Mouse (Mus musculus): ENCODE measurements around the gene Gm1113. TPM values are rescaled to one million over a fixed set of nuclear protein-coding genes. Genes with fewer than 3 reads are reported as not detected.

The Gm1113 gene
- polyA plus RNA-seq, 1 experiment from 2014 or later, result not detected

GRCm38 (mm10) chr9:35523541-35523940 lies 5.5 kb upstream of the Gm1113 start:
- no peak overlapping the region for H3K4me3 ChIP-seq
- no peak overlapping the region for H3K9ac ChIP-seq (replicated peaks)
- H3K4me2 ChIP-seq (replicated peaks), result peak overlapping the region; percentile 25; the same call in 1 of the 2 replicates
- ATAC-seq (ENCODE audit: low FRiP score, low read depth), result peak; percentile 56; the same call in 1 of the 2 replicates
- peaks cover 12% of the 10 kb centered on the region for H3K4me1 ChIP-seq
- no peaks in the 10 kb centered on the region for H3K36me3 ChIP-seq
- no peaks in the 10 kb centered on the region for H3K27me3 ChIP-seq
- H3K9me3 ChIP-seq, result no peaks in the 10 kb centered on the region
- H3K27ac ChIP-seq (replicated peaks), result no peak overlapping the region
- WGBS, result 18% methylated on average over 5 of the region's 5 CpGs

- Histone ChIP-seq H3K36me3 (no peaks in the 10 kb centered on the region), H3K9me3 (no peaks in the 10 kb centered on the region), H3K4me1 (peaks cover 12% of the 10 kb centered on the region), H3K27ac (replicated peaks) (no peak overlapping the region), H3K4me2 (replicated peaks) (no peak overlapping the region), H3K27me3 (no peaks in the 10 kb centered on the region), H3K9ac (replicated peaks) (no peak overlapping the region), H3K4me3 (no peak overlapping the region)
- 54% methylated on average over 1 of the region's 1 CpGs for WGBS
- no peak for ATAC-seq (ENCODE audit: low FRiP score, low read depth)
Measured at GRCm38 (mm10) chr9:35522821-35523515, 4.9 kb upstream of the Gm1113 start.

GRCm38 (mm10) chr9:35522241-35522640 lies 4.2 kb upstream of the Gm1113 start:
- H3K9ac ChIP-seq (replicated peaks), result no peak overlapping the region
- H3K4me2 ChIP-seq (replicated peaks), result no peak overlapping the region
- H3K4me1 ChIP-seq, result peaks cover 12% of the 10 kb centered on the region
- no peak for ATAC-seq (ENCODE audit: low FRiP score, low read depth)
- H3K4me3 ChIP-seq, result no peak overlapping the region
- no peaks in the 10 kb centered on the region for H3K27me3 ChIP-seq
- no peak overlapping the region for H3K27ac ChIP-seq (replicated peaks)
- 83% methylated on average over 2 of the region's 2 CpGs for WGBS
- H3K9me3 ChIP-seq, result no peaks in the 10 kb centered on the region
- no peaks in the 10 kb centered on the region for H3K36me3 ChIP-seq

GRCm38 (mm10) chr9:35520631-35521348 lies 2.7 kb upstream of the Gm1113 start:
- Histone ChIP-seq H3K27ac (replicated peaks) (no peak overlapping the region), H3K4me1 (peaks cover 12% of the 10 kb centered on the region), H3K4me3 (no peak overlapping the region), H3K9me3 (no peaks in the 10 kb centered on the region), H3K4me2 (replicated peaks) (no peak overlapping the region), H3K36me3 (no peaks in the 10 kb centered on the region), H3K9ac (replicated peaks) (no peak overlapping the region), H3K27me3 (no peaks in the 10 kb centered on the region)
- WGBS, result 84% methylated on average over 6 of the region's 6 CpGs
- no peak for ATAC-seq (ENCODE audit: low FRiP score, low read depth)

- Histone ChIP-seq H3K27ac (replicated peaks) (no peak overlapping the region), H3K36me3 (no peaks in the 10 kb centered on the region), H3K4me2 (replicated peaks) (no peak overlapping the region), H3K4me3 (no peak overlapping the region), H3K9ac (replicated peaks) (no peak overlapping the region), H3K4me1 (no peaks in the 10 kb centered on the region), H3K9me3 (no peaks in the 10 kb centered on the region), H3K27me3 (no peaks in the 10 kb centered on the region)
- 91% methylated on average over 16 of the region's 16 CpGs for WGBS
- no peak for ATAC-seq (ENCODE audit: low FRiP score, low read depth)
Measured at GRCm38 (mm10) chr9:35516711-35517110, 1.4 kb downstream of the Gm1113 start.

- 89% methylated on average over 5 of the region's 5 CpGs for WGBS
- no peaks in the 10 kb centered on the region for H3K36me3 ChIP-seq
- H3K27ac ChIP-seq (replicated peaks), result no peak overlapping the region
- no peaks in the 10 kb centered on the region for H3K9me3 ChIP-seq
- H3K9ac ChIP-seq (replicated peaks), result no peak overlapping the region
- no peak overlapping the region for H3K4me2 ChIP-seq (replicated peaks)
- no peak overlapping the region for H3K4me3 ChIP-seq
- no peak for ATAC-seq (ENCODE audit: low FRiP score, low read depth)
- H3K4me1 ChIP-seq, result no peaks in the 10 kb centered on the region
- H3K27me3 ChIP-seq, result no peaks in the 10 kb centered on the region
Measured at GRCm38 (mm10) chr9:35516182-35516581, 1.9 kb downstream of the Gm1113 start.

- H3K27me3 ChIP-seq, result no peaks in the 10 kb centered on the region
- H3K27ac ChIP-seq (replicated peaks), result no peak overlapping the region
- 76% methylated on average over 4 of the region's 4 CpGs for WGBS
- no peak overlapping the region for H3K4me2 ChIP-seq (replicated peaks)
- H3K9ac ChIP-seq (replicated peaks), result no peak overlapping the region
- H3K4me3 ChIP-seq, result no peak overlapping the region
- no peaks in the 10 kb centered on the region for H3K36me3 ChIP-seq
- no peaks in the 10 kb centered on the region for H3K9me3 ChIP-seq
- H3K4me1 ChIP-seq, result no peaks in the 10 kb centered on the region
- no peak for ATAC-seq (ENCODE audit: low FRiP score, low read depth)
Measured at GRCm38 (mm10) chr9:35513900-35514299, 4.2 kb downstream of the Gm1113 start.

GRCm38 (mm10) chr9:35508234-35508633 lies 9.8 kb downstream of the Gm1113 start:
- H3K27me3 ChIP-seq, result no peaks in the 10 kb centered on the region
- no peak overlapping the region for H3K4me3 ChIP-seq
- peaks cover 21% of the 10 kb centered on the region for H3K36me3 ChIP-seq
- WGBS, result 49% methylated on average over 8 of the region's 8 CpGs
- no peak overlapping the region for H3K9ac ChIP-seq (replicated peaks)
- H3K27ac ChIP-seq (replicated peaks), result no peak overlapping the region
- ATAC-seq (ENCODE audit: low FRiP score, low read depth), result no peak
- H3K4me1 ChIP-seq, result no peaks in the 10 kb centered on the region
- no peak overlapping the region for H3K4me2 ChIP-seq (replicated peaks)
- H3K9me3 ChIP-seq, result no peaks in the 10 kb centered on the region

GRCm38 (mm10) chr9:35502361-35503000 lies 15.6 kb downstream of the Gm1113 start:
- ATAC-seq (ENCODE audit: low FRiP score, low read depth), result no peak
- H3K4me3 ChIP-seq, result no peak overlapping the region
- H3K27ac ChIP-seq (replicated peaks), result no peak overlapping the region
- H3K36me3 ChIP-seq, result peaks cover 61% of the 10 kb centered on the region
- H3K9me3 ChIP-seq, result no peaks in the 10 kb centered on the region
- no peaks in the 10 kb centered on the region for H3K27me3 ChIP-seq
- 78% methylated on average over 10 of the region's 10 CpGs for WGBS
- no peak overlapping the region for H3K4me2 ChIP-seq (replicated peaks)
- H3K9ac ChIP-seq (replicated peaks), result no peak overlapping the region
- H3K4me1 ChIP-seq, result no peaks in the 10 kb centered on the region

- H3K9ac ChIP-seq (replicated peaks), result no peak overlapping the region
- WGBS, result 86% methylated on average over 6 of the region's 6 CpGs
- no peak overlapping the region for H3K4me3 ChIP-seq
- H3K4me1 ChIP-seq, result no peaks in the 10 kb centered on the region
- no peaks in the 10 kb centered on the region for H3K27me3 ChIP-seq
- no peaks in the 10 kb centered on the region for H3K9me3 ChIP-seq
- no peak overlapping the region for H3K4me2 ChIP-seq (replicated peaks)
- ATAC-seq (ENCODE audit: low FRiP score, low read depth), result no peak
- peaks cover 73% of the 10 kb centered on the region for H3K36me3 ChIP-seq
- no peak overlapping the region for H3K27ac ChIP-seq (replicated peaks)
Measured at GRCm38 (mm10) chr9:35499946-35500345, 18.1 kb downstream of the Gm1113 start.

GRCm38 (mm10) chr9:35495471-35495870 lies 22.6 kb downstream of the Gm1113 start:
- Histone ChIP-seq H3K4me3 (no peak overlapping the region), H3K27me3 (no peaks in the 10 kb centered on the region), H3K9me3 (no peaks in the 10 kb centered on the region), H3K36me3 (peaks cover 63% of the 10 kb centered on the region), H3K4me1 (0 out of 2 replicates have a peak, but pooled peaks cover 3% of the 10 kb centered on the region), H3K9ac (replicated peaks) (no peak overlapping the region), H3K4me2 (replicated peaks) (no peak overlapping the region), H3K27ac (replicated peaks) (no peak overlapping the region)
- 71% methylated on average over 3 of the region's 3 CpGs for WGBS
- ATAC-seq (ENCODE audit: low FRiP score, low read depth), result no peak

GRCm38 (mm10) chr9:35494937-35495336 lies 23.1 kb downstream of the Gm1113 start:
- H3K4me2 ChIP-seq (replicated peaks), result no peak overlapping the region
- H3K4me1 ChIP-seq, result 0 out of 2 replicates have a peak, but pooled peaks cover 3% of the 10 kb centered on the region
- ATAC-seq (ENCODE audit: low FRiP score, low read depth), result no peak
- H3K4me3 ChIP-seq, result no peak overlapping the region
- H3K36me3 ChIP-seq, result peaks cover 59% of the 10 kb centered on the region
- WGBS, result 62% methylated on average over 4 of the region's 4 CpGs
- no peak overlapping the region for H3K27ac ChIP-seq (replicated peaks)
- no peak overlapping the region for H3K9ac ChIP-seq (replicated peaks)
- H3K9me3 ChIP-seq, result no peaks in the 10 kb centered on the region
- no peaks in the 10 kb centered on the region for H3K27me3 ChIP-seq
